In genomic region chr15:45180173-45180572, GRCm38 (mm10) we compare ENCODE assay signal across 12 mouse cellular contexts.
DNase-seq lines count a peak whose midpoint lies in the region; ATAC-seq and TF ChIP-seq lines count a peak whose summit lies in the region.
"Had no signal": no experiment of that assay in that cellular context is flagged by ENCODE, and none has a peak within 500 bp of the region (broad histone marks: within the 10 kb centered on the region; RNA-seq: fewer than 3 reads in every experiment).

No protein-coding gene starts in this region.

- TF ChIP-seq CTCF in left cerebral cortex, adult 2 months (IDR thresholded peaks at IDR 0.05): peak; percentile 44

- H3K9ac ChIP-seq in intestine, embryonic 15.5 days: no peak overlapping the region

- H3K4me1 ChIP-seq in intestine, embryonic 15.5 days (replicated peaks): no peaks in the 10 kb centered on the region

- no peak overlapping the region for H3K4me3 ChIP-seq in left cerebral cortex, adult 2 months
- H3K4me3 ChIP-seq in intestine, embryonic 15.5 days (replicated peaks): no peak overlapping the region

- H3K27ac ChIP-seq in left cerebral cortex, adult 2 months: no peak overlapping the region
- no peak overlapping the region for H3K27ac ChIP-seq in intestine, embryonic 15.5 days

- no peaks in the 10 kb centered on the region for H3K36me3 ChIP-seq in intestine, embryonic 15.5 days

- H3K9me3 ChIP-seq in intestine, embryonic 15.5 days: no peaks in the 10 kb centered on the region

- no peak overlapping the region for H3K4me2 ChIP-seq in intestine, embryonic 15.5 days (replicated peaks)
- H3K4me2 ChIP-seq: liver, embryonic 11.5 days had no signal

- H3K27me3 ChIP-seq in intestine, embryonic 15.5 days (replicated peaks): no peaks in the 10 kb centered on the region

- peak; percentile 16 to 17 for DNase-seq in cerebellum, postnatal 14 days
- DNase-seq in cerebellum, adult 9-10 months: no peak
- DNase-seq in left cerebral cortex, adult 2 months (ENCODE audit: extremely low spot score in 1 of 2, low spot score in 2 of 2): no peak
- DNase-seq in left cerebral cortex, postnatal 4 days: no peak
- peak; percentile 46 to 74 for DNase-seq in adrenal gland, adult (ENCODE audit: inconsistent age in 2 of 2, low spot score in 1 of 2)
- no peak for DNase-seq in heart, postnatal 10 days
- no peak for DNase-seq in thymus, postnatal 4 days
- DNase-seq: B cell, adult 2 months; gastrocnemius, postnatal 14 days; layer of hippocampus, adult 9-11 months had no signal

- peak; percentile 88 for ATAC-seq in intestine, embryonic 15.5 days

- 31% methylated on average over 5 of the region's 5 CpGs for WGBS in intestine, embryonic 15.5 days

- intact Hi-C loops in left cerebral cortex, adult 2 months (cut with DNase I): no loop called here
- intact Hi-C loops in left cerebral cortex, postnatal 4 days (cut with DNase I): no loop called here
- intact Hi-C loops in heart, postnatal 10 days (cut with DNase I): no loop called here

Comparison
In these comparisons a context has a peak if more than half of its experiments do, and no peak if none do; other contexts are left out.
1. DNase-seq: peak in cerebellum, postnatal 14 days (2 of 2) and adrenal gland, adult (2 of 2); none in cerebellum, adult 9-10 months (single experiment), left cerebral cortex, adult 2 months (0 of 2), left cerebral cortex, postnatal 4 days (single experiment), heart, postnatal 10 days (0 of 2) and thymus, postnatal 4 days (single experiment).